Mouse (Mus musculus) liver, embryonic 15.5 days (tissue): Measurements from ENCODE around the gene Lonp2. TPM values are rescaled to one million over a fixed set of nuclear protein-coding genes. Genes with fewer than 3 reads are reported as not detected.

Source experiments
- ATAC-seq: fragments of 200-750 bp; cut with Nextera tagmentation; 2 replicates; pipeline ENCODE4 v1.8.0; 2017; ENCODE audit warnings: moderate number of reproducible peaks, mild to moderate bottlenecking, moderate library complexity; ENCODE audit not compliant: insufficient read depth
- H3K27ac ChIP-seq: fragments of 300-500 bp; sonication (generic); replicated peaks from 2 replicates; pipeline ENCODE4 v1.5.1; 2015; ENCODE audit warnings: mild to moderate bottlenecking, inconsistent platforms
- H3K27me3 ChIP-seq: fragments of 300-500 bp; sonication (generic); 2 replicates; pipeline ENCODE4 v1.6.1; 2015; ENCODE audit warnings: mild to moderate bottlenecking, inconsistent platforms
- H3K36me3 ChIP-seq: fragments of 300-500 bp; sonication (generic); replicated peaks from 2 replicates; pipeline ENCODE4 v1.6.1; 2015; ENCODE audit warnings: moderate library complexity, mild to moderate bottlenecking, inconsistent platforms
- H3K4me1 ChIP-seq: fragments of 300-500 bp; sonication (generic); replicated peaks from 2 replicates; pipeline ENCODE4 v1.6.1; 2015; ENCODE audit warnings: inconsistent platforms
- H3K4me2 ChIP-seq: fragments of 300-500 bp; sonication (generic); 2 replicates; pipeline ENCODE4 v1.6.1; 2015; ENCODE audit warnings: moderate library complexity, mild to moderate bottlenecking, inconsistent platforms
- H3K4me3 ChIP-seq: fragments of 300-500 bp; sonication (generic); replicated peaks from 2 replicates; pipeline ENCODE4 v1.5.1; 2015; ENCODE audit warnings: mild to moderate bottlenecking, inconsistent platforms
- H3K9ac ChIP-seq: fragments of 300-500 bp; sonication (generic); 2 replicates; pipeline ENCODE4 v1.6.1; 2015; ENCODE audit warnings: moderate library complexity, mild to moderate bottlenecking, inconsistent platforms
- H3K9me3 ChIP-seq: fragments of 300-500 bp; sonication (generic); replicated peaks from 2 replicates; pipeline ENCODE4 v1.6.1; 2016; ENCODE audit warnings: inconsistent platforms
- WGBS: fragments of 180-500 bp; shearing (Covaris S2); methylation state at CpG from one replicate; pipeline ENCODE4 v1.1.7; 2015; ENCODE audit warnings: mixed read lengths; ENCODE audit not compliant: insufficient replicate concordance; 5-methylcytosine and 5-hydroxymethylcytosine counted together
- polyA plus RNA-seq: library from polyadenylated mRNA; unstranded; fragments of >200 nt; fragmentation: Nextera tagmentation; extraction: Ambion mirVana; gene quantifications from 2 replicates; pipeline ENCODE4 v1.2.1, GENCODE M21; 2015

Gene Lonp2
- polyA plus RNA-seq, 1 experiment from 2014 or later = 36.5 TPM

GRCm38 (mm10) chr8:86756948-86757733, 133.3 kb downstream of the Lonp2 start:
- no peaks in the 10 kb centered on the region for H3K36me3 ChIP-seq
- H3K27ac ChIP-seq = no peak overlapping the region
- no peak overlapping the region for H3K9ac ChIP-seq
- H3K27me3 ChIP-seq = peaks cover 40% of the 10 kb centered on the region
- H3K4me1 ChIP-seq = peaks cover 29% of the 10 kb centered on the region
- peak overlapping the region; percentile 24 for H3K4me2 ChIP-seq
- ATAC-seq = no peak
- no peak overlapping the region for H3K4me3 ChIP-seq
- 40% methylated on average over 23 of the region's 23 CpGs for WGBS
- no peaks in the 10 kb centered on the region for H3K9me3 ChIP-seq

GRCm38 (mm10) chr8:86758651-86759050, 134.8 kb downstream of the Lonp2 start:
- peak; percentile 72 for ATAC-seq
- Histone ChIP-seq H3K9me3 (no peaks in the 10 kb centered on the region), H3K36me3 (no peaks in the 10 kb centered on the region), H3K9ac (no peak overlapping the region), H3K27ac (peak overlapping the region; percentile 31), H3K4me3 (no peak overlapping the region), H3K27me3 (peaks cover 38% of the 10 kb centered on the region), H3K4me2 (no peak overlapping the region), H3K4me1 (peaks cover 29% of the 10 kb centered on the region)
- WGBS = 33% methylated on average over 3 of the region's 3 CpGs

- Histone ChIP-seq H3K36me3 (no peaks in the 10 kb centered on the region), H3K27me3 (peaks cover 39% of the 10 kb centered on the region), H3K4me1 (peaks cover 29% of the 10 kb centered on the region), H3K4me3 (no peak overlapping the region), H3K27ac (peak overlapping the region; percentile 72), H3K9me3 (no peaks in the 10 kb centered on the region), H3K9ac (no peak overlapping the region), H3K4me2 (peak overlapping the region; percentile 28; the same call in 1 of the 2 replicates)
- peak; percentile 87 for ATAC-seq
- WGBS = 8% methylated on average over 4 of the region's 4 CpGs
Measured at GRCm38 (mm10) chr8:86759090-86759491, 135.2 kb downstream of the Lonp2 start.

- no peaks in the 10 kb centered on the region for H3K9me3 ChIP-seq
- H3K36me3 ChIP-seq = no peaks in the 10 kb centered on the region
- no peak for ATAC-seq
- H3K4me2 ChIP-seq = no peak overlapping the region
- WGBS = 64% methylated on average over 6 of the region's 6 CpGs
- no peak overlapping the region for H3K4me3 ChIP-seq
- H3K27ac ChIP-seq = no peak overlapping the region
- peaks cover 37% of the 10 kb centered on the region for H3K27me3 ChIP-seq
- peaks cover 43% of the 10 kb centered on the region for H3K4me1 ChIP-seq
- H3K9ac ChIP-seq = no peak overlapping the region
Measured at GRCm38 (mm10) chr8:86760746-86761145, 136.9 kb downstream of the Lonp2 start.

GRCm38 (mm10) chr8:86762806-86763205, 139.0 kb downstream of the Lonp2 start:
- no peaks in the 10 kb centered on the region for H3K36me3 ChIP-seq
- WGBS = 74% methylated on average over 5 of the region's 5 CpGs
- H3K4me1 ChIP-seq = peaks cover 51% of the 10 kb centered on the region
- H3K9ac ChIP-seq = no peak overlapping the region
- no peak overlapping the region for H3K4me2 ChIP-seq
- no peaks in the 10 kb centered on the region for H3K9me3 ChIP-seq
- no peak overlapping the region for H3K27ac ChIP-seq
- H3K27me3 ChIP-seq = peaks cover 29% of the 10 kb centered on the region
- no peak overlapping the region for H3K4me3 ChIP-seq
- no peak for ATAC-seq

GRCm38 (mm10) chr8:86765155-86765554, 141.3 kb downstream of the Lonp2 start:
- Histone ChIP-seq H3K27ac (no peak overlapping the region), H3K36me3 (no peaks in the 10 kb centered on the region), H3K4me1 (peaks cover 30% of the 10 kb centered on the region), H3K9ac (no peak overlapping the region), H3K4me3 (no peak overlapping the region), H3K9me3 (no peaks in the 10 kb centered on the region), H3K4me2 (peak overlapping the region; percentile 48), H3K27me3 (peaks cover 23% of the 10 kb centered on the region)
- peak; percentile 79 for ATAC-seq
- WGBS = 46% methylated on average over 10 of the region's 10 CpGs

GRCm38 (mm10) chr8:86765669-86766068, 141.8 kb downstream of the Lonp2 start:
- Histone ChIP-seq H3K9ac (no peak overlapping the region), H3K36me3 (no peaks in the 10 kb centered on the region), H3K4me2 (no peak overlapping the region), H3K4me1 (peaks cover 30% of the 10 kb centered on the region), H3K27ac (no peak overlapping the region), H3K4me3 (no peak overlapping the region), H3K9me3 (no peaks in the 10 kb centered on the region), H3K27me3 (peaks cover 27% of the 10 kb centered on the region)
- no peak for ATAC-seq
- 84% methylated on average over 8 of the region's 8 CpGs for WGBS

GRCm38 (mm10) chr8:86766548-86767211, 142.8 kb downstream of the Lonp2 start:
- ATAC-seq = no peak
- no peak overlapping the region for H3K4me2 ChIP-seq
- H3K4me1 ChIP-seq = peaks cover 30% of the 10 kb centered on the region
- WGBS = 76% methylated on average over 9 of the region's 9 CpGs
- no peaks in the 10 kb centered on the region for H3K9me3 ChIP-seq
- H3K4me3 ChIP-seq = no peak overlapping the region
- H3K27me3 ChIP-seq = peaks cover 30% of the 10 kb centered on the region
- no peak overlapping the region for H3K27ac ChIP-seq
- no peak overlapping the region for H3K9ac ChIP-seq
- H3K36me3 ChIP-seq = no peaks in the 10 kb centered on the region

GRCm38 (mm10) chr8:86768499-86768898, 144.7 kb downstream of the Lonp2 start:
- Histone ChIP-seq H3K27ac (no peak overlapping the region), H3K4me1 (peaks cover 30% of the 10 kb centered on the region), H3K4me2 (no peak overlapping the region), H3K4me3 (no peak overlapping the region), H3K27me3 (peaks cover 29% of the 10 kb centered on the region), H3K36me3 (no peaks in the 10 kb centered on the region), H3K9ac (no peak overlapping the region), H3K9me3 (no peaks in the 10 kb centered on the region)
- 43% methylated on average over 5 of the region's 5 CpGs for WGBS
- no peak for ATAC-seq

GRCm38 (mm10) chr8:86769945-86770715, 146.3 kb downstream of the Lonp2 start:
- Histone ChIP-seq H3K4me1 (peaks cover 22% of the 10 kb centered on the region), H3K36me3 (no peaks in the 10 kb centered on the region), H3K4me2 (no peak overlapping the region), H3K4me3 (no peak overlapping the region), H3K9me3 (no peaks in the 10 kb centered on the region), H3K9ac (no peak overlapping the region), H3K27ac (no peak overlapping the region), H3K27me3 (peaks cover 22% of the 10 kb centered on the region)
- WGBS = 63% methylated on average over 1 of the region's 1 CpGs
- ATAC-seq = no peak
